Mouse (Mus musculus) lung, embryonic 16.5 days (tissue): ENCODE data around the gene Bbx. TPM values are rescaled to one million over a fixed set of nuclear protein-coding genes. Genes with fewer than 3 reads are reported as not detected.
A peak's percentile ranks its signal among the peaks of the same experiment; 100 is the strongest.

Experiments used
- ATAC-seq: fragments of 200-750 bp; cut with Nextera tagmentation; 2 replicates; pipeline ENCODE4 v1.8.0; 2017; ENCODE audit warnings: low read depth, mild to moderate bottlenecking, moderate library complexity
- H3K27ac ChIP-seq: fragments of 300-500 bp; sonication (generic); 2 replicates; pipeline ENCODE4 v1.5.1; 2014; ENCODE audit warnings: mild to moderate bottlenecking, control low read depth, low read length
- H3K27me3 ChIP-seq: fragments of 300-500 bp; sonication (generic); 2 replicates; pipeline ENCODE4 v1.6.1; 2014; ENCODE audit warnings: low read depth, low read length, mixed read lengths; ENCODE audit not compliant: control insufficient read depth, insufficient read depth
- H3K36me3 ChIP-seq: fragments of 300-500 bp; sonication (generic); 2 replicates; pipeline ENCODE4 v1.6.1; 2014; ENCODE audit warnings: low read length; ENCODE audit not compliant: control insufficient read depth, insufficient read depth
- H3K4me1 ChIP-seq: fragments of 300-500 bp; sonication (generic); replicated peaks from 2 replicates; pipeline ENCODE4 v1.6.1; 2014; ENCODE audit warnings: low read length, mixed read lengths; ENCODE audit not compliant: control insufficient read depth, insufficient read depth
- H3K4me2 ChIP-seq: fragments of 300-500 bp; sonication (generic); 2 replicates; pipeline ENCODE4 v1.6.1; 2014; ENCODE audit warnings: low read depth, low read length, control low read depth
- H3K4me3 ChIP-seq: fragments of 300-500 bp; sonication (generic); 2 replicates; pipeline ENCODE4 v1.5.1; 2014; ENCODE audit warnings: mild to moderate bottlenecking, low read length, control low read depth
- H3K9ac ChIP-seq: fragments of 300-500 bp; sonication (generic); 2 replicates; pipeline ENCODE4 v1.6.1; 2014; ENCODE audit warnings: low read length, control low read depth
- H3K9me3 ChIP-seq: fragments of 300-500 bp; sonication (generic); 2 replicates; pipeline ENCODE4 v1.6.1; 2016; ENCODE audit warnings: low read length; ENCODE audit not compliant: control insufficient read depth
- WGBS: fragments of 180-500 bp; shearing (Covaris S2); extraction: QIAGEN DNeasy Blood & Tissue Kit; methylation state at CpG from one replicate; pipeline ENCODE4 v1.1.7; 2014; 5-methylcytosine and 5-hydroxymethylcytosine counted together
- polyA plus RNA-seq: library from polyadenylated mRNA; unstranded; fragments of >200 nt; fragmentation: Nextera tagmentation; extraction: Ambion mirVana; gene quantifications from 2 replicates; pipeline ENCODE4 v1.2.1, GENCODE M21; 2015

The Bbx gene
- polyA plus RNA-seq, 1 experiment from 2014 or later = 43.1 TPM

- peak overlapping the region; percentile 78 for H3K27ac ChIP-seq
- H3K9me3 ChIP-seq = no peaks in the 10 kb centered on the region
- no peak overlapping the region for H3K4me3 ChIP-seq
- no peaks in the 10 kb centered on the region for H3K36me3 ChIP-seq
- ATAC-seq = peak; percentile 96
- H3K27me3 ChIP-seq = no peaks in the 10 kb centered on the region
- H3K9ac ChIP-seq = no peak overlapping the region
- peaks cover 13% of the 10 kb centered on the region; the same call in 1 of the 2 replicates for H3K4me1 ChIP-seq
- H3K4me2 ChIP-seq = peak overlapping the region; percentile 17
- 48% methylated on average over 9 of the region's 9 CpGs for WGBS
These were observed 122.7 kb downstream of the Bbx start for GRCm38 (mm10) chr16:50309411-50310042.

- Histone ChIP-seq H3K9ac (no peak overlapping the region), H3K9me3 (no peaks in the 10 kb centered on the region), H3K4me1 (peaks cover 13% of the 10 kb centered on the region; the same call in 1 of the 2 replicates), H3K27ac (no peak overlapping the region), H3K36me3 (no peaks in the 10 kb centered on the region), H3K4me2 (no peak overlapping the region), H3K4me3 (no peak overlapping the region), H3K27me3 (no peaks in the 10 kb centered on the region)
- no peak for ATAC-seq
- WGBS = 72% methylated on average over 6 of the region's 6 CpGs
These were observed 123.9 kb downstream of the Bbx start for GRCm38 (mm10) chr16:50308256-50308655.

GRCm38 (mm10) chr16:50307231-50307630 lies 125.0 kb downstream of the Bbx start:
- Histone ChIP-seq H3K9me3 (no peaks in the 10 kb centered on the region), H3K4me2 (no peak overlapping the region), H3K27ac (no peak overlapping the region), H3K9ac (no peak overlapping the region), H3K36me3 (no peaks in the 10 kb centered on the region), H3K27me3 (no peaks in the 10 kb centered on the region), H3K4me1 (peaks cover 13% of the 10 kb centered on the region; the same call in 1 of the 2 replicates), H3K4me3 (no peak overlapping the region)
- no peak for ATAC-seq
- 72% methylated on average over 4 of the region's 4 CpGs for WGBS

GRCm38 (mm10) chr16:50306727-50307126 lies 125.5 kb downstream of the Bbx start:
- Histone ChIP-seq H3K4me1 (peaks cover 13% of the 10 kb centered on the region; the same call in 1 of the 2 replicates), H3K36me3 (no peaks in the 10 kb centered on the region), H3K9ac (no peak overlapping the region), H3K9me3 (no peaks in the 10 kb centered on the region), H3K27me3 (no peaks in the 10 kb centered on the region), H3K27ac (no peak overlapping the region), H3K4me2 (no peak overlapping the region), H3K4me3 (no peak overlapping the region)
- ATAC-seq = no peak

- no peaks in the 10 kb centered on the region for H3K9me3 ChIP-seq
- no peak for ATAC-seq
- H3K4me2 ChIP-seq = no peak overlapping the region
- H3K4me1 ChIP-seq = peaks cover 13% of the 10 kb centered on the region; the same call in 1 of the 2 replicates
- no peaks in the 10 kb centered on the region for H3K36me3 ChIP-seq
- H3K27me3 ChIP-seq = no peaks in the 10 kb centered on the region
- no peak overlapping the region for H3K4me3 ChIP-seq
- no peak overlapping the region for H3K27ac ChIP-seq
- H3K9ac ChIP-seq = no peak overlapping the region
- 61% methylated on average over 6 of the region's 6 CpGs for WGBS
These were observed 127.0 kb downstream of the Bbx start for GRCm38 (mm10) chr16:50305156-50305555.

GRCm38 (mm10) chr16:50302566-50302965 lies 129.6 kb downstream of the Bbx start:
- H3K9me3 ChIP-seq = no peaks in the 10 kb centered on the region
- no peaks in the 10 kb centered on the region for H3K27me3 ChIP-seq
- no peak overlapping the region for H3K4me3 ChIP-seq
- H3K4me1 ChIP-seq = peaks cover 4% of the 10 kb centered on the region; the same call in 1 of the 2 replicates
- H3K27ac ChIP-seq = no peak overlapping the region
- ATAC-seq = no peak
- 93% methylated on average over 1 of the region's 1 CpGs for WGBS
- H3K9ac ChIP-seq = no peak overlapping the region
- no peak overlapping the region for H3K4me2 ChIP-seq
- H3K36me3 ChIP-seq = no peaks in the 10 kb centered on the region

GRCm38 (mm10) chr16:50298743-50299443 lies 133.3 kb downstream of the Bbx start:
- H3K27ac ChIP-seq = no peak overlapping the region
- H3K9ac ChIP-seq = no peak overlapping the region
- no peaks in the 10 kb centered on the region for H3K9me3 ChIP-seq
- H3K4me2 ChIP-seq = no peak overlapping the region
- no peak for ATAC-seq
- H3K27me3 ChIP-seq = no peaks in the 10 kb centered on the region
- 45% methylated on average over 8 of the region's 8 CpGs for WGBS
- no peak overlapping the region for H3K4me3 ChIP-seq
- no peaks in the 10 kb centered on the region for H3K36me3 ChIP-seq
- no peaks in the 10 kb centered on the region for H3K4me1 ChIP-seq

GRCm38 (mm10) chr16:50293502-50294228 lies 138.5 kb downstream of the Bbx start:
- Histone ChIP-seq H3K4me1 (no peaks in the 10 kb centered on the region), H3K9me3 (no peaks in the 10 kb centered on the region), H3K4me2 (no peak overlapping the region), H3K27ac (no peak overlapping the region), H3K4me3 (no peak overlapping the region), H3K36me3 (no peaks in the 10 kb centered on the region), H3K9ac (no peak overlapping the region), H3K27me3 (no peaks in the 10 kb centered on the region)
- no peak for ATAC-seq
- 81% methylated on average over 4 of the region's 4 CpGs for WGBS

GRCm38 (mm10) chr16:50292834-50293233 lies 139.4 kb downstream of the Bbx start:
- Histone ChIP-seq H3K4me3 (no peak overlapping the region), H3K9me3 (no peaks in the 10 kb centered on the region), H3K27me3 (no peaks in the 10 kb centered on the region), H3K9ac (no peak overlapping the region), H3K4me2 (no peak overlapping the region), H3K27ac (no peak overlapping the region), H3K36me3 (no peaks in the 10 kb centered on the region), H3K4me1 (no peaks in the 10 kb centered on the region)
- WGBS = 82% methylated on average over 5 of the region's 5 CpGs
- ATAC-seq = no peak
